Mouse (Mus musculus) kidney, embryonic 15.5 days (tissue): ENCODE results near the gene Fam205a1. TPM values are rescaled to one million over a fixed set of nuclear protein-coding genes. Genes with fewer than 3 reads are reported as not detected.

Experiments used
- polyA plus RNA-seq: library from polyadenylated mRNA; unstranded; fragments of >200 nt; fragmentation: Nextera tagmentation; extraction: Ambion mirVana; gene quantifications from 2 replicates; pipeline ENCODE4 v1.2.1, GENCODE M21; 2015

The Fam205a1 gene
- polyA plus RNA-seq, 1 experiment from 2014 or later = not detected

Other genes starting within 250 kb of the Fam205a1 start
- gene Gm10591, start 241.7 kb downstream of the Fam205a1 start, polyA plus RNA-seq = 0.68 TPM in 1 of 2 replicates, not detected in the other
- gene Gm2564, start 224.2 kb downstream of the Fam205a1 start, polyA plus RNA-seq = 0.31 TPM in 1 of 2 replicates, not detected in the other
- gene Ccl27b, start 198.6 kb downstream of the Fam205a1 start, polyA plus RNA-seq = not detected in 2 replicates
- gene Il11ra2, start 192.0 kb downstream of the Fam205a1 start, polyA plus RNA-seq = 0.18 TPM in 1 of 2 replicates, not detected in the other
- gene 4930578G10Rik, start 118.3 kb downstream of the Fam205a1 start, polyA plus RNA-seq = not detected in 2 replicates
- gene Ccl19, start 97.3 kb downstream of the Fam205a1 start, polyA plus RNA-seq = not detected in 2 replicates
- 54.9 and 67.0 TPM in 2 replicates for gene Ccl21a, start 79.9 kb downstream of the Fam205a1 start, polyA plus RNA-seq
- 0.09 and 0.13 TPM in 2 replicates for gene Gm12394, start 2.9 kb upstream of the Fam205a1 start, polyA plus RNA-seq
- 0.18 TPM in 1 of 2 replicates, not detected in the other for gene Fam205c, start 20.3 kb upstream of the Fam205a1 start, polyA plus RNA-seq
- 0.26 and 0.93 TPM in 2 replicates for gene Phf24, start 62.8 kb upstream of the Fam205a1 start, polyA plus RNA-seq
- gene Dnajb5, start 95.9 kb upstream of the Fam205a1 start, polyA plus RNA-seq = 6.9 and 10.0 TPM in 2 replicates
- 0.48 and 0.75 TPM in 2 replicates for gene 1700022I11Rik, start 115.7 kb upstream of the Fam205a1 start, polyA plus RNA-seq
- 547 and 571 TPM in 2 replicates for gene Vcp, start 146.6 kb upstream of the Fam205a1 start, polyA plus RNA-seq
- 15.2 and 17.2 TPM in 2 replicates for gene Fancg, start 156.6 kb upstream of the Fam205a1 start, polyA plus RNA-seq
- 23.5 and 27.6 TPM in 2 replicates for gene Pigo, start 171.9 kb upstream of the Fam205a1 start, polyA plus RNA-seq
- 346 and 352 TPM in 2 replicates for gene Stoml2, start 177.8 kb upstream of the Fam205a1 start, polyA plus RNA-seq
- gene Fam214b, start 192.3 kb upstream of the Fam205a1 start, polyA plus RNA-seq = 10.8 and 11.8 TPM in 2 replicates
- 7.2 and 8.3 TPM in 2 replicates for gene Unc13b, start 205.1 kb upstream of the Fam205a1 start, polyA plus RNA-seq